Mouse (Mus musculus) forebrain, embryonic 12.5 days (tissue): ENCODE data around the gene Slfn5. TPM values are rescaled to one million over a fixed set of nuclear protein-coding genes. Genes with fewer than 3 reads are reported as not detected.
"Not testable (repeated sequence)": the region's sequence is repeated elsewhere in the genome, so short reads cannot be mapped to it uniquely, and the experiment has no call there.

Experiments used
- ATAC-seq: fragments of 200-750 bp; cut with Nextera tagmentation; 2 replicates; pipeline ENCODE4 v1.8.0; 2017; ENCODE audit warnings: moderate TSS enrichment; ENCODE audit not compliant: low FRiP score
- H3K27ac ChIP-seq: fragments of 300-500 bp; sonication (generic); 2 replicates; pipeline ENCODE4 v1.5.1; 2016; ENCODE audit warnings: mild to moderate bottlenecking
- H3K27me3 ChIP-seq: fragments of 300-500 bp; sonication (generic); 2 replicates; pipeline ENCODE4 v1.6.1; 2016; ENCODE audit warnings: mild to moderate bottlenecking
- H3K36me3 ChIP-seq: fragments of 300-500 bp; sonication (generic); replicated peaks from 2 replicates; pipeline ENCODE4 v1.6.1; 2016; ENCODE audit warnings: mild to moderate bottlenecking
- H3K4me1 ChIP-seq: fragments of 300-500 bp; sonication (generic); 2 replicates; pipeline ENCODE4 v1.6.1; 2016
- H3K4me2 ChIP-seq: fragments of 300-500 bp; sonication (generic); 2 replicates; pipeline ENCODE4 v1.6.1; 2016; ENCODE audit warnings: mild to moderate bottlenecking, moderate library complexity
- H3K4me3 ChIP-seq: fragments of 300-500 bp; sonication (generic); replicated peaks from 2 replicates; pipeline ENCODE4 v1.5.1; 2016; ENCODE audit warnings: mild to moderate bottlenecking
- H3K9ac ChIP-seq: fragments of 300-500 bp; sonication (generic); 2 replicates; pipeline ENCODE4 v1.6.1; 2016; ENCODE audit warnings: mild to moderate bottlenecking
- H3K9me3 ChIP-seq: fragments of 300-500 bp; sonication (generic); 2 replicates; pipeline ENCODE4 v1.6.1; 2016
- WGBS: fragments of 180-500 bp; shearing (Covaris S2); methylation state at CpG from one replicate; pipeline ENCODE4 v1.1.7; 2016; 5-methylcytosine and 5-hydroxymethylcytosine counted together
- microRNA-seq: library from miRNA; unstranded; fragments of <30 nt; microRNA quantifications from one replicate; pipeline ENCODE4, GENCODE M21; 2017
- polyA plus RNA-seq: library from polyadenylated mRNA; unstranded; fragments of >200 nt; fragmentation: Nextera tagmentation; extraction: Ambion mirVana; gene quantifications from 2 replicates; pipeline ENCODE4 v1.2.1, GENCODE M21; 2016

Slfn5 gene
- polyA plus RNA-seq, 1 experiment from 2014 or later = 0.89 TPM

DNA sequence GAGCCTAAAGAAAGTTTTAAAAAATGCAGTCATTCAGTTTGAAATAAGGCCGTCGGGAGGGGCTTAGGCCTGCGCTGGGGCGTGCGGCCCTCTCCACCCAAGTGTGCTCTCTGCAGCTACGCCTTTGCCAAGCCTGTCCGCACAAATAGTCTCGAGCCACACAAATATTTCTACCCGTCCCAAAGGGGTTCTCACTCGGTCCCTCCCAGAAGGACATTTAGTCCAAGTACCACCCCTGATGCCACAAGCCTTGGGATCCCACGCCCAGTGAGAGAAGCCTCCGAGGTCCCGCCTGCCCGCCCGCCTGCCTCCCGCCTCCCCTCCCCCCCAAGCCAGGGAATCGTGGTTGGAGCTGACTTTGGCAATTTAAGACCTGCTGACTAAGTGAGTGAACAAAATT, 32.0 kb downstream of the Slfn5 start:
- no peak overlapping the region for H3K4me2 ChIP-seq
- no peaks in the 10 kb centered on the region for H3K27me3 ChIP-seq
- no peak overlapping the region for H3K4me3 ChIP-seq
- H3K9me3 ChIP-seq = no peaks in the 10 kb centered on the region
- H3K36me3 ChIP-seq = peaks cover 23% of the 10 kb centered on the region; the same call in 1 of the 2 replicates
- 85% methylated on average over 17 of the region's 17 CpGs for WGBS
- no peak overlapping the region for H3K9ac ChIP-seq
- no peak for ATAC-seq
- no peaks in the 10 kb centered on the region for H3K4me1 ChIP-seq
- no peak overlapping the region for H3K27ac ChIP-seq

DNA sequence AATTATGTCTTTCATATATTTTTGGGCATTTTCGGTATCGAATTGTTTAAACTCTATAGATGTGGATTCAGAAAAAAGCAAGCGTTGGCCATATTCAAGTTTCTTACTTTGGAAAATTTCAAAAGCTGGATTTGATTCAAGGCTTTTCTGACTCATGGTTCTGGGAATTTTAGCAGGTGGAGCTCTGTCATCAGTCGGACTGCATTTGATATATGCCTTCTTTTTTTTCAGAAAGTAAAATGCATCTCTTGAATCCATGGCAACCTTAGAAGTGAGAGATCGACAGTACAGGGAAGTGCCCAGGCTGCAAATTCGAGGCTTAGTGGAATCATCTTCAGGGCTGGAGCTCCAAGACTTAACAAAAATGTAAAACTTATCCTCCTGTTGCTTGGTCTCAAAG, 36.5 kb downstream of the Slfn5 start:
- Histone ChIP-seq H3K4me1 (peaks cover 12% of the 10 kb centered on the region), H3K9ac (no peak overlapping the region), H3K4me2 (no peak overlapping the region), H3K36me3 (peaks cover 11% of the 10 kb centered on the region; the same call in 1 of the 2 replicates), H3K27ac (no peak overlapping the region), H3K9me3 (no peaks in the 10 kb centered on the region), H3K4me3 (no peak overlapping the region), H3K27me3 (peaks cover 10% of the 10 kb centered on the region)
- 93% methylated on average over 6 of the region's 6 CpGs for WGBS
- ATAC-seq = no peak

DNA sequence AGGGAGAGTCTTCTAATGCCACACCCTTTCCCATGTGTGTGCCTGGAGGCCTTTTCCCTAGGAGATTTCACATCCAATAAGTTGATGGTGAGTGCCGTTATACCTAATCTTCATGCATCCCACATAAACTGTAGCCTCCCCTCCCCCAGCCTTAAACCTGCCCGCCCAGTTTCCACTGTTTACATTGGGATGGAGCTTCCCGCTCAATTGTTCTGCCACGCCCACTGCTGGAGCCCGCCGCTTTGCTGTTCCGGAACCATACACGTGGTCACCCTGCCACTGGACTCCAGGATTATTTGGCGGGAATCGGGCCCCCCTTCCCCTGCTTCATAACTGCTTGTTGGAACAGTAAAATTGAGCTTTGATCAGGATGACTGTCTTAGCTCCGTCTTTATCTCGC, 38.2 kb downstream of the Slfn5 start:
- H3K4me1 ChIP-seq = peaks cover 12% of the 10 kb centered on the region
- H3K9ac ChIP-seq = no peak overlapping the region
- 50% methylated on average over 12 of the region's 12 CpGs for WGBS
- H3K27me3 ChIP-seq = peaks cover 10% of the 10 kb centered on the region
- no peak for ATAC-seq
- H3K27ac ChIP-seq = no peak overlapping the region
- no peaks in the 10 kb centered on the region for H3K9me3 ChIP-seq
- peaks cover 10% of the 10 kb centered on the region; the same call in 1 of the 2 replicates for H3K36me3 ChIP-seq
- H3K4me2 ChIP-seq = peak overlapping the region; percentile 62
- H3K4me3 ChIP-seq = no peak overlapping the region

DNA sequence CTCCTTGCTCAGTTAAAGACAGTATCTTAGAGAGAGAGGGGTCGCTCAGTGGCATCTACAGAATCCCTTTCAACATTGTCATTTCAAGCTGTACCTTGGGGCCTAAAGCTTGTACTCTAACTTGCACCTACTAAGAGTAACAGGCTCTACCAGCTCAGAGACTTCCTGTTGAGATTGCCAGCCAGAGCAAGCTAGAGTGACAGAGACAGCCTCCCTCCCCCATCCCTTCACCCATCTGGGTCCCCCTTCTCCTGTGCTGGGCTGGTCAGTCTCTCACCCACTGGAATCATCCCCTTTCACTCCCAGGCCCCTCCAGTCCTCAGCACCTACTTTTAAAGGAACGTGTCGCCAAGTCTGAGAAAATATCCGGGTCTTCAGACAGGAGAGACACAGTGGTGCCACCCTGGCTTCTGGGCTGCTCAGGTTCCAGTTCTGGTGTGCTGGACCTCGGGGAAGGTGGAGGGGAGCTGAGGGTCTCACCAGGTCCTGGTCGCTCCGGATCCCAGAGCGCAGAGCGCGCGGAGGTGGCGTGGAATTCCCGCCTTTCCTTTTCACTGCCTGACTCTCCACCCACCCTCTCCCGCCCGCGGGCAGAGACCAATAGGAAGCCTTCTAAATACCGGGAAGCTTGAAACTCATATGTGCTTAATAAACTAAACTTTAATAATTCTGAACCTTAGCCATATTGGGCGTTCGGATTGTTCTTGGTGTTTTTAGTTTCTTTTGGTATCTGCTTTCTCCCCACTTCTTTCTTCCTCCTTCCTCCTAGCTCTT, 39.6 kb downstream of the Slfn5 start:
- Histone ChIP-seq H3K9ac (peak overlapping the region; percentile 53), H3K4me1 (peaks cover 12% of the 10 kb centered on the region), H3K4me3 (peak overlapping the region; percentile 37), H3K27me3 (peaks cover 10% of the 10 kb centered on the region), H3K4me2 (peak overlapping the region; percentile 62)
- H3K27ac ChIP-seq, H3K36me3 ChIP-seq, H3K9me3 ChIP-seq, ATAC-seq: not testable (repeated sequence)
- 7% methylated on average over 19 of the region's 19 CpGs for WGBS

DNA sequence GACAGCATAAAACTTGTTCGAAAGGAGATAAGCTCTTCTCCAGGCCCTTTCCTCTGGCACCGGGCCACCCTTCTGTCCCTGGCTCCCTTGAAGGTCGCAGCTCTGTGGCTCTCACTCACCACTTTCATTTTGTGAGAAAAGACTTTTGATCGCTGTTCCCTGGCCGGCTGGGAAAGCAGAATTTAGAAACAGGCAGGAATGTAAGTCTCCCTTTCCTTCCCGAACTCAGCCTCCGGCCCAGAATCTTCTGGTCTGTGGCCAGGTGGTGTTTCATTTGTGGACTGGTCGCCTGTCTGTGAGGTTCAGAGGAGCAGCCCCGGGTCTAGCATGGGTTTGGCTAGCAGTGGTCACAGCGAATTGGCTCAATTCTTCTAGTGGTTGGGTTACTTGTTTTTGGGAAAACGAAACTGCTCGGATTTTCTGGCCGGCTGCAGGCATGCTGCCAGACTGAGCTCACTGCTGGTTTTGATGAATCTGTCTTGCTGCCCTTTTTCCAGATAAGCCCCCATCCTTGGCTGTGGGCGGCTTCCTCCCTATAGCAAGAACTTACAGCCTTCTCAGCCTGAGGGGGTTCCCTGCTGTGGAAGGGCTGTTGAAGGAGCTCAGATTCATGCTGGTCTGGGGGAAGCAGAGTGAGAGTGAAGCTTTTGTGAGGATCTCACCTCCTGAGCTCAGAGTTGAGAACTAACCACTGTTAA, 40.5 kb downstream of the Slfn5 start, which contains the start of gene Slfn9:
Gene Slfn9, minus strand, starts transcription at position 362 of the 698 bp plus-strand sequence.
- 10% methylated on average over 14 of the region's 14 CpGs for WGBS

DNA sequence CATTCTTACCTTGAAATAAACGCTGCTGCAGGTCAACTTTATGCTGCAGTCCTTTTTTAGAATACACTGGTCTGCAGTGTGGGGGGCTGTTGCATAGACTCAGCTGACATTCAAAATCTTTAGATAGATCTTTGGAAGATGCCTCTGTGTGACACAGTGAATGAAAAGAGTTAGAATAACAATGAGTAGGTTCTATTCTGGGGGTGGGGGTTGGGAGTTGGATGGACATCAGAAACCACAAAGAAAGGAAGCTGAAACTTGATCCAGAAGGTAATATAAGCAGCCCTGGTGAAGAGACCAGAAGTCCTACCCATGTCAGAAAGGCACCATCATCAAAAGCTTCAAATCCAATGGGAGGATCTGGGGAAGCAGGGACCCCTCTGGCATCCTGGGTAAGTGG, 62.2 kb downstream of the Slfn5 start:
- no peak overlapping the region for H3K27ac ChIP-seq
- no peaks in the 10 kb centered on the region for H3K27me3 ChIP-seq
- no peak overlapping the region for H3K4me2 ChIP-seq
- no peaks in the 10 kb centered on the region for H3K36me3 ChIP-seq
- no peaks in the 10 kb centered on the region for H3K9me3 ChIP-seq
- H3K9ac ChIP-seq = no peak overlapping the region
- ATAC-seq = no peak
- H3K4me1 ChIP-seq = no peaks in the 10 kb centered on the region
- H3K4me3 ChIP-seq = no peak overlapping the region
- WGBS = 94% methylated on average over 1 of the region's 1 CpGs

More for the DNA sequence above, 40.5 kb downstream of the Slfn5 start, which contains the start of gene Slfn9:
- Histone ChIP-seq H3K9ac (peak within 1 kb of the TSS; percentile 53), H3K27me3 (peaks cover 10% of the 10 kb centered on the region), H3K4me2 (peak within 1 kb of the TSS; percentile 62), H3K36me3 (no peaks in the 10 kb centered on the region), H3K27ac (no peak within 1 kb of the TSS), H3K4me3 (peak within 1 kb of the TSS; percentile 37), H3K4me1 (peaks cover 12% of the 10 kb centered on the region), H3K9me3 (no peaks in the 10 kb centered on the region)
- ATAC-seq = no peak

Small RNA genes lying within 50 kb of the gene (microRNA-seq; reads per million reads assigned to microRNA genes)
- gene Mir7679 = not detected

Other genes starting within 250 kb of the Slfn5 start
- gene Cct6b, start 187.0 kb upstream of the Slfn5 start, polyA plus RNA-seq = 0.38 and 0.42 TPM in 2 replicates
- gene Zfp830, start 187.0 kb upstream of the Slfn5 start, polyA plus RNA-seq = 37.8 and 38.5 TPM in 2 replicates
- gene Lig3, start 170.2 kb upstream of the Slfn5 start, polyA plus RNA-seq = 53.6 and 57.8 TPM in 2 replicates
- gene Rffl, start 80.1 kb upstream of the Slfn5 start, polyA plus RNA-seq = 16.6 and 19.1 TPM in 2 replicates
- 12.6 and 14.2 TPM in 2 replicates for gene Rad51d, start 60.7 kb upstream of the Slfn5 start, polyA plus RNA-seq
- gene Fndc8, start 59.2 kb upstream of the Slfn5 start, polyA plus RNA-seq = 0.21 and 0.40 TPM in 2 replicates
- gene Nle1, start 42.9 kb upstream of the Slfn5 start, polyA plus RNA-seq = 32.3 and 37.3 TPM in 2 replicates
- gene Unc45b, start 40.8 kb upstream of the Slfn5 start, polyA plus RNA-seq = 1.0 and 1.3 TPM in 2 replicates
- 12.6 and 13.4 TPM in 2 replicates for gene Slfn9, start 40.5 kb downstream of the Slfn5 start, polyA plus RNA-seq
- gene Slfn8, start 69.5 kb downstream of the Slfn5 start, polyA plus RNA-seq = 0.21 and 0.37 TPM in 2 replicates
- 0.96 and 1.2 TPM in 2 replicates for gene Slfn2, start 113.8 kb downstream of the Slfn5 start, polyA plus RNA-seq
- gene Slfn1, start 165.5 kb downstream of the Slfn5 start, polyA plus RNA-seq = not detected in 2 replicates
- not detected in 2 replicates for gene Slfn4, start 223.8 kb downstream of the Slfn5 start, polyA plus RNA-seq
- 0.28 and 0.53 TPM in 2 replicates for gene Slfn3, start 240.0 kb downstream of the Slfn5 start, polyA plus RNA-seq